8 mouse cellular contexts compared by ENCODE assay signal in the genomic region with DNA sequence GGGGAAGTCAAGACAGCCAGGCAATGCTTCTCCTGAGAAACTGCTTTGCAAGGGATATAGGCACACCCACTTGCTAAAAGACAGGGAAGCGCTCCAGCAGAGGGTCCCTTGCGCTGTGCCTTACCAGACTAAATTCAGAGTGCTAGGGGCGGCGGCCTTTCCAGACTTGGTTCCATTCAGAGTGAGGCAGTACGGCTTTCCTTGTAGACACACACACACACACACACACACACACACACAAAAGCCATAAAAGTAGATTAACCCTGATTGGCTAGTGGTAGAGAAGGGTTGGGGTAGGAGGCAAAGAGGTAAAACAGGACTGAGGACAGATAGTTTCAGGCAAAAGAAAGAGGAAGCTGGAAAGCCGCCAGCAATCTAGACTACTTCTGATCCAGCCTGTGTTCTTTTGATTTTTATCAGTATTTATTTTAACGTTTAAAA. TPM values are rescaled to one million over a fixed set of nuclear protein-coding genes. Genes with fewer than 3 reads are reported as not detected.
DNase-seq lines count a peak whose midpoint lies in the region; ATAC-seq lines count a peak whose summit lies in the region.

No protein-coding gene starts in this region.

- no peak overlapping the region; the same call in 1 of the 2 replicates for H3K4me3 ChIP-seq in kidney, embryonic 14.5 days (ENCODE audit: low read length)
- H3K4me3 ChIP-seq in embryonic facial prominence, embryonic 12.5 days, result no peak overlapping the region
- H3K4me3 ChIP-seq in intestine, embryonic 16.5 days (ENCODE audit: low read length), result no peak overlapping the region
- H3K4me3 ChIP-seq in midbrain, embryonic 16.5 days (ENCODE audit: low read depth, low read length), result no peak overlapping the region

- H3K4me1 ChIP-seq in kidney, embryonic 14.5 days (ENCODE audit: control insufficient read depth, insufficient read depth, low read length), result no peaks in the 10 kb centered on the region
- no peaks in the 10 kb centered on the region for H3K4me1 ChIP-seq in embryonic facial prominence, embryonic 12.5 days
- peaks cover 5% of the 10 kb centered on the region; the same call in 1 of the 2 replicates for H3K4me1 ChIP-seq in intestine, embryonic 16.5 days (ENCODE audit: control insufficient read depth, insufficient read depth, low read length)
- 0 out of 2 replicates have a peak, but pooled peaks cover 4% of the 10 kb centered on the region for H3K4me1 ChIP-seq in midbrain, embryonic 16.5 days (ENCODE audit: control insufficient read depth, insufficient read depth, low read length)

- H3K9ac ChIP-seq in kidney, embryonic 14.5 days (ENCODE audit: low read depth, low read length), result no peak overlapping the region
- no peak overlapping the region for H3K9ac ChIP-seq in embryonic facial prominence, embryonic 12.5 days
- no peak overlapping the region for H3K9ac ChIP-seq in intestine, embryonic 16.5 days (ENCODE audit: low read depth, low read length)
- H3K9ac ChIP-seq in midbrain, embryonic 16.5 days (ENCODE audit: low read depth, low read length), result no peak overlapping the region

- 30% methylated on average over 7 of the region's 7 CpGs for WGBS in kidney, embryonic 14.5 days
- WGBS in embryonic facial prominence, embryonic 12.5 days, result 40% methylated on average over 7 of the region's 7 CpGs
- WGBS in intestine, embryonic 16.5 days, result 32% methylated on average over 7 of the region's 7 CpGs
- WGBS in midbrain, embryonic 16.5 days, result 22% methylated on average over 7 of the region's 7 CpGs

- peaks cover 7% of the 10 kb centered on the region for H3K27me3 ChIP-seq in kidney, embryonic 14.5 days (ENCODE audit: control insufficient read depth, insufficient read depth, low read length)
- peaks cover 20% of the 10 kb centered on the region for H3K27me3 ChIP-seq in embryonic facial prominence, embryonic 12.5 days
- peaks cover 10% of the 10 kb centered on the region; the same call in 1 of the 2 replicates for H3K27me3 ChIP-seq in intestine, embryonic 16.5 days (replicated peaks; ENCODE audit: control insufficient read depth, insufficient read depth, low read length)
- H3K27me3 ChIP-seq in midbrain, embryonic 16.5 days (ENCODE audit: control insufficient read depth, insufficient read depth, low read depth, low read length), result peaks cover 14% of the 10 kb centered on the region

- DNase-seq in kidney, adult 11 months, result no peak
- no peak for DNase-seq in frontal cortex, postnatal 14 days (ENCODE audit: low spot score in 2 of 2)
- DNase-seq in gastrocnemius, postnatal 25 days, result no peak

- H3K36me3 ChIP-seq in kidney, embryonic 14.5 days (ENCODE audit: control insufficient read depth, insufficient read depth, low read length), result no peaks in the 10 kb centered on the region
- H3K36me3 ChIP-seq in embryonic facial prominence, embryonic 12.5 days, result no peaks in the 10 kb centered on the region
- H3K36me3 ChIP-seq in intestine, embryonic 16.5 days (ENCODE audit: control insufficient read depth, insufficient read depth, low read length), result no peaks in the 10 kb centered on the region
- no peaks in the 10 kb centered on the region for H3K36me3 ChIP-seq in midbrain, embryonic 16.5 days (ENCODE audit: control insufficient read depth, insufficient read depth, low read length)

- peak; percentile 61 for ATAC-seq in kidney, embryonic 14.5 days (ENCODE audit: low FRiP score, low TSS enrichment)
- no peak for ATAC-seq in embryonic facial prominence, embryonic 12.5 days (ENCODE audit: insufficient number of reproducible peaks, insufficient read depth, low FRiP score, low TSS enrichment)
- peak; percentile 53 for ATAC-seq in intestine, embryonic 16.5 days
- 0 out of 2 replicates have a peak, but pooled peaks have one; percentile 55 for ATAC-seq in midbrain, embryonic 16.5 days
- no peak for ATAC-seq in monocyte, adult 5-6 weeks (replicated peaks; ENCODE audit: insufficient number of reproducible peaks, low FRiP score, low TSS enrichment, poor library complexity, severe bottlenecking)

- H3K4me2 ChIP-seq in kidney, embryonic 14.5 days (replicated peaks; ENCODE audit: low read depth, low read length), result peak overlapping the region; percentile 22; the same call in 1 of the 2 replicates
- peak overlapping the region; percentile 100; the same call in 1 of the 2 replicates for H3K4me2 ChIP-seq in embryonic facial prominence, embryonic 12.5 days (replicated peaks)
- peak overlapping the region; percentile 28; the same call in 1 of the 2 replicates for H3K4me2 ChIP-seq in intestine, embryonic 16.5 days (ENCODE audit: low read depth, low read length)
- peak overlapping the region; percentile 36 for H3K4me2 ChIP-seq in midbrain, embryonic 16.5 days (ENCODE audit: low read length)

- no peaks in the 10 kb centered on the region for H3K9me3 ChIP-seq in kidney, embryonic 14.5 days (ENCODE audit: control insufficient read depth, low read length)
- H3K9me3 ChIP-seq in embryonic facial prominence, embryonic 12.5 days, result no peaks in the 10 kb centered on the region
- no peaks in the 10 kb centered on the region for H3K9me3 ChIP-seq in intestine, embryonic 16.5 days (ENCODE audit: control insufficient read depth, low read length)
- no peaks in the 10 kb centered on the region for H3K9me3 ChIP-seq in midbrain, embryonic 16.5 days (replicated peaks; ENCODE audit: control insufficient read depth, low read length, poor library complexity, severe bottlenecking)

- H3K27ac ChIP-seq in kidney, embryonic 14.5 days (ENCODE audit: low read depth, low read length), result no peak overlapping the region
- no peak overlapping the region for H3K27ac ChIP-seq in embryonic facial prominence, embryonic 12.5 days
- H3K27ac ChIP-seq in intestine, embryonic 16.5 days (ENCODE audit: low read length), result no peak overlapping the region
- H3K27ac ChIP-seq in midbrain, embryonic 16.5 days (ENCODE audit: low read length), result no peak overlapping the region

RNA-seq across cellular contexts. Expression of a gene that starts 0.7 kb away (rescaled TPM):
- polyA plus RNA-seq in kidney, embryonic 14.5 days (2014; fragmentation: Nextera tagmentation; extraction: Ambion mirVana), result 4.4 and 8.9 TPM in 2 replicates
- 4.8 and 5.4 TPM in 2 replicates for polyA plus RNA-seq in embryonic facial prominence, embryonic 12.5 days (2016; fragmentation: Nextera tagmentation; extraction: Ambion mirVana)
- polyA plus RNA-seq in intestine, embryonic 16.5 days (2015; fragmentation: Nextera tagmentation; extraction: Ambion mirVana), result 1.4 and 2.0 TPM in 2 replicates
- polyA plus RNA-seq in midbrain, embryonic 16.5 days (2015; fragmentation: Nextera tagmentation; extraction: Ambion mirVana), result 0.97 and 1.3 TPM in 2 replicates
- 0.48 to 0.85 TPM (median 0.58 TPM) in 3 replicates for total RNA-seq in monocyte, adult 5-6 weeks (2017)
- 1 to 10 TPM in 1 of 2 experiments, under 1 TPM in 1; 1.00 to 1.5 TPM for total RNA-seq in gastrocnemius, postnatal 25 days (2021)

Comparison
In these comparisons a context has a peak if more than half of its experiments do, and no peak if none do; other contexts are left out.
1. ATAC-seq: peak in kidney, embryonic 14.5 days (single experiment), intestine, embryonic 16.5 days (single experiment) and midbrain, embryonic 16.5 days (single experiment); none in embryonic facial prominence, embryonic 12.5 days (single experiment) and monocyte, adult 5-6 weeks (single experiment).
2. H3K4me2 ChIP-seq: peak in every context shown above with its lines; median percentile 100 in embryonic facial prominence, embryonic 12.5 days; 36 in midbrain, embryonic 16.5 days; 28 in intestine, embryonic 16.5 days; 22 in kidney, embryonic 14.5 days.